Mouse (Mus musculus) heart, postnatal 0 days (tissue): ENCODE results near the gene Strbp.

Source experiments
- CTCF ChIP-seq: IDR thresholded peaks from 2 replicates; pipeline ENCODE4 v1.5.1; 2016; ENCODE audit warnings: antibody characterized with exemption, control low read depth, low read depth
- EP300 ChIP-seq: IDR thresholded peaks from 2 replicates; pipeline ENCODE4 v1.6.1; 2016; ENCODE audit warnings: antibody characterized with exemption, low read depth

- TF ChIP-seq CTCF = no peak
- TF ChIP-seq EP300 = no peak
These were observed 45.7 kb upstream of the Strbp start for GRCm38 (mm10) chr2:37749323-37749722.
